Mouse (Mus musculus) limb, embryonic 15.5 days (tissue): ENCODE results near the gene Zfp747. TPM values are rescaled to one million over a fixed set of nuclear protein-coding genes. Genes with fewer than 3 reads are reported as not detected.
"Not testable (repeated sequence)": the region's sequence is repeated elsewhere in the genome, so short reads cannot be mapped to it uniquely, and the experiment has no call there.

ENCODE experiments used
- ATAC-seq: fragments of 200-750 bp; cut with Nextera tagmentation; 2 replicates; pipeline ENCODE4 v1.8.0; 2017; ENCODE audit warnings: low read depth, moderate TSS enrichment; ENCODE audit not compliant: insufficient number of reproducible peaks, low FRiP score, low TSS enrichment
- H3K27ac ChIP-seq: fragments of 300-500 bp; sonication (generic); 2 replicates; pipeline ENCODE4 v1.5.1; 2015; ENCODE audit warnings: moderate library complexity, mild to moderate bottlenecking, inconsistent platforms
- H3K27me3 ChIP-seq: fragments of 300-500 bp; sonication (generic); 2 replicates; pipeline ENCODE4 v1.6.1; 2015; ENCODE audit warnings: inconsistent platforms
- H3K36me3 ChIP-seq: fragments of 300-500 bp; sonication (generic); 2 replicates; pipeline ENCODE4 v1.6.1; 2015; ENCODE audit warnings: inconsistent platforms
- H3K4me1 ChIP-seq: fragments of 300-500 bp; sonication (generic); 2 replicates; pipeline ENCODE4 v1.6.1; 2015; ENCODE audit warnings: inconsistent platforms
- H3K4me2 ChIP-seq: fragments of 300-500 bp; sonication (generic); 2 replicates; pipeline ENCODE4 v1.6.1; 2015; ENCODE audit warnings: mild to moderate bottlenecking, inconsistent platforms
- H3K4me3 ChIP-seq: fragments of 300-500 bp; sonication (generic); 2 replicates; pipeline ENCODE4 v1.5.1; 2015; ENCODE audit warnings: mild to moderate bottlenecking, inconsistent platforms
- H3K9ac ChIP-seq: fragments of 300-500 bp; sonication (generic); 2 replicates; pipeline ENCODE4 v1.6.1; 2015; ENCODE audit warnings: inconsistent platforms
- H3K9me3 ChIP-seq: fragments of 300-500 bp; sonication (generic); 2 replicates; pipeline ENCODE4 v1.6.1; 2016; ENCODE audit warnings: inconsistent platforms
- WGBS: fragments of 180-500 bp; shearing (Covaris S2); methylation state at CpG from one replicate; pipeline ENCODE4 v1.1.7; 2015; 5-methylcytosine and 5-hydroxymethylcytosine counted together
- polyA plus RNA-seq: library from polyadenylated mRNA; unstranded; fragments of >200 nt; fragmentation: Nextera tagmentation; extraction: Ambion mirVana; gene quantifications from 2 replicates; pipeline ENCODE4 v1.2.1, GENCODE M21; 2015

Gene Zfp747
- polyA plus RNA-seq, 1 experiment from 2014 or later, result 10.1 TPM

DNA sequence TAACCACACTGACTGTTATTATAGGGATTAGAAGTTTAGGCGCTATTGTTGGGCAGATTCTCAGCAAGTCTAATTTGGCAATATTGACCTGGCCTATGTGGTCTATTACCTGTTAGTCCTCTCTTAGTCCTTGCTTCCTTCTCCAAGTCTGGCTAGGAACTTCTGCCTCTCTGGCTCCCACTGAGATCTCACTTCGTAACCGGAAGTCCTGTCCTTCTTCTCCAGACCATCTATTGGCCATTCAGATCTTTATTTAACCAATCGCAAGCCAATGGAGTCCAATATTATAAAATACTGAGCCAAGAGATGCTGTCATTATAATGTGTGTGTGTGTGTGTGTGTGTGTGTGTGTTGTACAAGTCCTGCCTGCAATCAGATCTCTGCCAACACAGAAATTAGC is 11.7 kb downstream of the Zfp747 start:
- Histone ChIP-seq H3K9ac (no peak overlapping the region), H3K27ac (no peak overlapping the region), H3K4me1 (peaks cover 7% of the 10 kb centered on the region), H3K36me3 (no peaks in the 10 kb centered on the region), H3K4me2 (peak overlapping the region; percentile 69), H3K4me3 (peak overlapping the region; percentile 35; the same call in 1 of the 2 replicates), H3K27me3 (peaks cover 30% of the 10 kb centered on the region; the same call in 1 of the 2 replicates), H3K9me3 (no peaks in the 10 kb centered on the region)
- WGBS, result 57% methylated on average over 4 of the region's 4 CpGs
- no peak for ATAC-seq

DNA sequence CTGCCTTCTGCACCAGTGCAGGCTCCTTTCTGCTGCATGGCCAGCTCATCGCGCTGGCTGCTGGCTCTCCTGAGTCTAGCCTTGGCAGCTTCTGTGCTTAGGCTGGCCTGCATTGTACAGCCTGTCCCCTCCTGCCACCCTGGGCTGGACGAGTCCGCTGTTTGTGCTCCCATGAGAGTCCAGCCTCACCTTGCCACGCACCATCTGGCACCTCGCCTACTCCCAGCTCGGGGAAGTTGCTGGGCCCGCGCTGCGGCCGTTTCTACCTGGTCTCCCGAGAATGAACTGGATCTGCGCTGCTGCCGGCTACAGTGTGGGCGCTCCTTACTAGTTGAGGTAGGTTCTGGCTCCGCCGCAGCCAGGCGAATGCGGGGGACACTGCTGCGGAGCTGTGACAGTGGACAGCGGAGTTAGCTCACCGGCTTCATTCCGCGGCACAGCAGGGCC is 12.4 kb downstream of the Zfp747 start:
- WGBS, result 3% methylated on average over 24 of the region's 24 CpGs
- Histone ChIP-seq H3K36me3 (no peaks in the 10 kb centered on the region), H3K27me3 (peaks cover 30% of the 10 kb centered on the region; the same call in 1 of the 2 replicates), H3K27ac (no peak overlapping the region), H3K9me3 (no peaks in the 10 kb centered on the region), H3K4me2 (peak overlapping the region; percentile 69), H3K9ac (peak overlapping the region; percentile 39), H3K4me3 (peak overlapping the region; percentile 35), H3K4me1 (peaks cover 7% of the 10 kb centered on the region)
- ATAC-seq, result no peak

DNA sequence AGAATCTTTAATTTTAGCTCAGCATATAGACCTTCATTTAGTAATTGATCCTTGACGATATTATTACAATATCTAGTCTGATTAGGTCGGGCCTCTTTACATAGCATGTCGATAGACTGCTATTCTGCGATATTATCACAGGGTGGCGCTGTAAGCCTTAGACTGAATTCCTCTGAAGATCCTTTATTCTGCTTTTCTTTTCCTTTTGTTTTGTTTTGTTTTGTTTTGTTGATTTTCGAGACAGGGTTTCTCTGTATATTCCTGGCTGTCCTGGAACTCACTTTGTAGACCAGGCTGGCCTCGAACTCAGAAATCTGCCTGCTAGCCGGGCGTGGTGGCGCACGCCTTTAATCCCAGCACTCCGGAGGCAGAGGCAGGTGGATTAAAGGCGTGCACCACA is 13.4 kb downstream of the Zfp747 start:
- H3K36me3 ChIP-seq, H3K27ac ChIP-seq, H3K9me3 ChIP-seq, ATAC-seq, H3K4me1 ChIP-seq, H3K4me2 ChIP-seq, H3K9ac ChIP-seq: not testable (repeated sequence)
- 18% methylated on average over 13 of the region's 13 CpGs for WGBS
- peaks cover 30% of the 10 kb centered on the region; the same call in 1 of the 2 replicates for H3K27me3 ChIP-seq
- peak overlapping the region; percentile 17; the same call in 1 of the 2 replicates for H3K4me3 ChIP-seq

DNA sequence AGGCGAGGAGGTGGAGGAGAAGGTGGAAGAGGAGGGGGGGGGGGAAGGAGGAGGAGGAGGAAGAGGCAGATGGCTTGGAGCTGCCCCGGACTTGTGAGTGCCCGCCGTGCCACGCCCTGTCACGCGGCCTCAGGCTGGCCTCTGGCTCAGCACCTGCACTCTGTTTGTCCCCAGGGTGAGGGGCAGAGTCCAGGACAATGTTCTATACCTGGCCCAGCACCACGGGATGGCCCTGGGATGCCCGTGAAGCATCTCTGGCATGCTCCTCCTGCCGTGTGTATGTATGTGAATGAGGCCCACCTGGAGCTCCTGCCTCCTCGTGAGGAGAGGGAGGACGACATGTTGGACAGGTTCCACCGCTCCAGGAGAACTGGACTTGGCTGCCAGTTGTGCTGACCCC is 14.4 kb downstream of the Zfp747 start:
- Histone ChIP-seq H3K4me2 (no peak overlapping the region), H3K36me3 (no peaks in the 10 kb centered on the region), H3K4me3 (no peak overlapping the region), H3K9me3 (no peaks in the 10 kb centered on the region), H3K4me1 (peaks cover 7% of the 10 kb centered on the region), H3K27me3 (peaks cover 30% of the 10 kb centered on the region; the same call in 1 of the 2 replicates), H3K27ac (no peak overlapping the region), H3K9ac (no peak overlapping the region)
- ATAC-seq, result no peak
- WGBS, result 36% methylated on average over 9 of the region's 13 CpGs

DNA sequence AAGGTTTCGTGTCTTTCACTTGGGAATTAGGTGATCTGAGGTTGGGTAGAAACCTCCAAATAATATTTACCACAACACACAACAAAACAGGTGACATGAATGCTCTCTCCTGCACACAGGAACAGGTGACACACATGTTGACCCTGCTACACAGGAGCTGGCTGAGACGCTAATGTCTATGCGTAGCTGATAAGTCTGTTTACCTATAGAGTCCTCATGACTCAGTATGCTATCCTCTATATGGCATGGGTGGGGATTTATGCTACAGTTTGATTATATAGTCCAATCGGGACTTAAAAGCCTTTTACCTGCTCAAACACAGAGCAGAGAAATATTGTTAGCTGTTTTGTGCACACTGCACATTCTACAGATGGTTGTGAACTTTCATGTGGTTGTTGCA is 15.6 kb downstream of the Zfp747 start:
- Histone ChIP-seq H3K27me3 (peaks cover 29% of the 10 kb centered on the region; the same call in 1 of the 2 replicates), H3K4me3 (no peak overlapping the region), H3K4me2 (no peak overlapping the region), H3K9me3 (no peaks in the 10 kb centered on the region), H3K9ac (no peak overlapping the region), H3K27ac (no peak overlapping the region), H3K4me1 (peaks cover 7% of the 10 kb centered on the region), H3K36me3 (no peaks in the 10 kb centered on the region)
- no peak for ATAC-seq
- WGBS, result 78% methylated on average over 4 of the region's 4 CpGs

DNA sequence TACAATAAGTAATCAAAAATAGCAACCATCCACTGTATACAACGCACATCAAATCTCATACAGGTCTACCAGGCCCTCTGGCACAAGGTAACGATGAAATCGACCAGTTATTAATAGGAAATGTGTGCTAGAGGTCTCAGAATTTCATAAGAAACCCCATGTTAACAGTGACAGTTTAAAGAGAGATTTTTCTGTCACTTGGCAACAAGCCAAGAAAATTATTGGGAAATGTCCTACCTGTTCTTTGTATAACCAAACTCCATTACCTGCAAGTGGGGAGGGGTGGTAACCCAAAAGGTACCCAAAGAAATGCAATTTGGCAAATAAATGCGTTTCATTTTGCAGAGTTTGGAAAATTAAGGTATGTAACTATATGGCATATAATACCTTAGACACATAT is 17.4 kb downstream of the Zfp747 start:
- no peaks in the 10 kb centered on the region for H3K36me3 ChIP-seq
- ATAC-seq, result no peak
- 63% methylated on average over 4 of the region's 4 CpGs for WGBS
- H3K9ac ChIP-seq, result no peak overlapping the region
- no peaks in the 10 kb centered on the region for H3K9me3 ChIP-seq
- peaks cover 2% of the 10 kb centered on the region for H3K4me1 ChIP-seq
- peaks cover 22% of the 10 kb centered on the region; the same call in 1 of the 2 replicates for H3K27me3 ChIP-seq
- H3K27ac ChIP-seq, result no peak overlapping the region
- no peak overlapping the region for H3K4me3 ChIP-seq
- no peak overlapping the region for H3K4me2 ChIP-seq

DNA sequence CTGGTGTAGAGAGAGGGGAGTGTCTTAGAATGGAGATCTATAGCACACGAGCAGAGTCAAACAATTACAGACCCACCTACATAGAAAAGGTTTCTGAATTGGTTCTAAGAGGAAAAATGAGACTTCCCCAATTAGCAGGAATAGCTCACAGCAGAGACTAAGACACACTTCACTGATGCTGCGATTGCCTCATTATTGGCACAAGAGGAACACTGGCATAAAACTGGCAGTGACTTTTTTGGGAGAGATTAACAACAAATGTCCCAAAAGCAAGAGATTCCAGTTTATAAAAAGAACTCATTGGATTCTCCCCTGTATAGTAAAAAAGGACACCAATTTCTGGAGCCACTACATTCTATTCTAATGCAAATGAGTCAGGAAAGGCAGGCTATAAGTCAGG is 18.0 kb downstream of the Zfp747 start:
- no peak overlapping the region for H3K4me3 ChIP-seq
- H3K36me3 ChIP-seq, result no peaks in the 10 kb centered on the region
- no peaks in the 10 kb centered on the region for H3K9me3 ChIP-seq
- H3K4me1 ChIP-seq, result no peaks in the 10 kb centered on the region
- H3K27me3 ChIP-seq, result peaks cover 20% of the 10 kb centered on the region; the same call in 1 of the 2 replicates
- no peak overlapping the region for H3K9ac ChIP-seq
- WGBS, result 55% methylated on average over 2 of the region's 2 CpGs
- ATAC-seq, result no peak
- H3K27ac ChIP-seq, result no peak overlapping the region
- no peak overlapping the region for H3K4me2 ChIP-seq

DNA sequence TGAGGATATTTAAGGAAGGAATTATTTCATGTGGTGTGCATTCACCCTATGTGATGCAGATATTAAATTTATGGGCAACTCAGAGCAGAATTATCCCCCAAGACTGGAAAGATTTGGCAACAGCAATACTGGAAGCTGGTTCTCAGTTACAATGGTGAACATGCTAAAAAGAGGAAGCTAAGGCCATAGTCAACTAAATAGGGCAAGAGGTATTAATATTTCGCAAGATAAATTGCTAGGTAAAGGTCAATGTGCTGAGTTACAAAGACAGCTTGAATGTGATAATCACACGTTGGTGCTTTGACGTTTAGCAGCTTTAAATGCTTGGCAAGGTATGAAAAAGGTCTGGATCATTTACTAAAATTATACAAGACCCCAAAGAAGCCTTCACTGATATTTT is 20.1 kb downstream of the Zfp747 start:
- H3K36me3 ChIP-seq, result no peaks in the 10 kb centered on the region
- ATAC-seq, result no peak
- no peaks in the 10 kb centered on the region for H3K4me1 ChIP-seq
- H3K4me2 ChIP-seq, result no peak overlapping the region
- 67% methylated on average over 3 of the region's 3 CpGs for WGBS
- no peaks in the 10 kb centered on the region for H3K9me3 ChIP-seq
- no peak overlapping the region for H3K27ac ChIP-seq
- no peak overlapping the region for H3K9ac ChIP-seq
- H3K27me3 ChIP-seq, result peaks cover 13% of the 10 kb centered on the region; the same call in 1 of the 2 replicates
- H3K4me3 ChIP-seq, result no peak overlapping the region

DNA sequence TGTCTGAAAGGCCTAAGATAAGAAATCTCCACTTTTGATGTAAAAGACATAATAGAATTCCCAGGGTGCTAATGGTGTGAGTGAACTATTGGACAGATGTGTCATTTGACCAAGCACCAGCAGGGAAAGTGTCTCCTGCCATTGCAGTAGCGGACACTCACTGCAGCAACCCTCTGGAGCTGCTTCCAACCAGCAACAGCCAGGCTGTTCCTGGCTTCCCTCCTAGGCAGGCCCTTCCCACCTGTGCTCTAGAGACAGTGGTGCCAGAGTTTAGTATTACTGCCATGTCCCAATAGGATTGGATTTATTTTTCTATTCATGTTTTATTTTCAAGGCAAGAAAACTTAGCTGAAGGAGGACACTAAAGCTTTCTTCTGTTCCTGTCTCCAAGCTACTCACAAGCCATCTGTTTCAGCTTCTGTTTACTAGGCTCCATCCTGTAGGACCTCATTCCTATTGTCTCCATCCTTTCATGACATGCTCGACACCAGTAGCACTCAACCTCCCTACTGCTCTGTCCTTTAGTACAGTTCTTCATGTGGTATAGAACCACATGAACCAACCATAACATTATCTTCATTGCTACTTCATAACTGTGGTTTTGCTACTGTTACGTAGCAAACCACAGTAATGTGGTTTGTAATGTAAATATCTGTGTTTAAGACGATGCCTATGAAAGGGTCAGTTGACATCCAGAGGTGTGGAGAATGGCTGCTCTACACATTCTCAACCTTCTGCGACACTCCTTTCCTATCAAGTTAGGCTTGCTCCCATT is 24.4 kb downstream of the Zfp747 start:
- no peak overlapping the region for H3K4me2 ChIP-seq
- no peaks in the 10 kb centered on the region for H3K36me3 ChIP-seq
- H3K27ac ChIP-seq, result no peak overlapping the region
- H3K9ac ChIP-seq, result no peak overlapping the region
- peaks cover 3% of the 10 kb centered on the region for H3K4me1 ChIP-seq
- no peaks in the 10 kb centered on the region for H3K9me3 ChIP-seq
- no peaks in the 10 kb centered on the region for H3K27me3 ChIP-seq
- no peak for ATAC-seq
- H3K4me3 ChIP-seq, result no peak overlapping the region
- WGBS, result 79% methylated on average over 5 of the region's 5 CpGs

DNA sequence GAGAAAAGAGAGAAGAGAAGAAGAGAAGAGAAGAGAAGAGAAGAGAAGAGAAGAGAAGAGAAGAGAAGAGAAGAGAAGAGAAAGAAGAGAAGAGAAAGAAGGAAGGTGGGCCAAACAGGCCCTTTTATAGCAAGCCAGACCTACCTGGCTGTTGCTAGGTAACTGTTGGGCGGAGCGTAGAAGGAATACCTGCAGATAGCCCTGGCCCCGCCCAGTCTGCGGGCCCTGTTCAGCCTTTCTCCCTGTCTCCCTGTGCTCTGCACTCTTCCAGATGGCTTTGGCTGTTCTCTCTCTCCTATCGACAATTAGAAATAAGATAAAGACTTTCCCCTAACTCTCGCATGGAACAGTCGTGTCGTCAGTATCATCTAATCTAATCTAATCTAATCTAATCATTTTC is 29.2 kb downstream of the Zfp747 start:
- ATAC-seq, result no peak
- no peak overlapping the region for H3K27ac ChIP-seq
- peaks cover 20% of the 10 kb centered on the region for H3K36me3 ChIP-seq
- peaks cover 25% of the 10 kb centered on the region for H3K4me1 ChIP-seq
- no peaks in the 10 kb centered on the region for H3K9me3 ChIP-seq
- no peak overlapping the region for H3K9ac ChIP-seq
- H3K4me3 ChIP-seq, result peak overlapping the region; percentile 92
- peak overlapping the region; percentile 65 for H3K4me2 ChIP-seq
- WGBS, result 15% methylated on average over 8 of the region's 8 CpGs
- H3K27me3 ChIP-seq, result no peaks in the 10 kb centered on the region

DNA sequence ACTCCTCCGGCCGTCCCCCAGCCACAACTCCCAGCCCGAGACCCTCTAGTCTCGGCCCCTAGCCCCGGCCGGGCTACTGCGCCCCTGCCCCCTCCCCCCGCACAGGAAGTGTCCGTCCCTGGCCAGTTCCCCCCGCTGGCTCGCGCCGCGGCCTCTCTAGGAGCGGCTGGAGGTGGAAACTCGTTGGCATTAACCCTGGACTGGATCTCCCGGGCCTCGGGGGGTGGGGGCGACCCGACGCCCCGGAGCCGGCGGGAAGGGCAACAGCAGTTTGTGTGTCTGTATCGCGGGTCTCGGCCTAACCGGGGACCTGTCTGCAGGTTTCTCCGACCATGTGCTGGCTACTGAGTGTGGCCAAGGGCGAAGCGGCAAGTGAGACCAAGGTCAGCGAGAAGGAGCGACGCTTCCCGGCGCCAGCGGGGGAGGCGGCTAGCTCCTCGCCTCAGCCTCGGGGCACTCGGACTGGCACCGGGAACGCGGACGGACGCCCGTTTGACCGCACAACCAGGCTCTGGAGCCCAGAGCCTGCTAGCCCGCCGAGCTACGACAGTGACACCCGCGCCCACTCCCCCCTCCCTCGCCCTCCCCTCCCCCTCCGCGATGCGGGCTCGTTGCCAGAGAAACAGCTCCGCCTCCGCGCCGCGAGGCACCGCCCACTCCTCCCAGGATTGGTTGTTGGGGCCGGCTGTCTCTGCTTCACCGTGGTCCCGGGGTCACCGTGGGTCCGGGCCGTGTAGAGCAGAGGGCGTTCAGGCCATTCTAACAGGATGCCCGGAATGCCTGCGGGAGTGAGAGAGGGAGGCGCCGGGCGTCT is 30.1 kb downstream of the Zfp747 start, which contains the start of gene Zfp768:
TSS of gene Zfp768 (minus strand) at position 78 of the 814 bp plus-strand sequence.
- Histone ChIP-seq H3K9ac (peak within 1 kb of the TSS; percentile 90), H3K27ac (peak within 1 kb of the TSS; percentile 96), H3K4me1 (peaks cover 25% of the 10 kb centered on the region), H3K9me3 (no peaks in the 10 kb centered on the region), H3K4me3 (peak within 1 kb of the TSS; percentile 92), H3K27me3 (no peaks in the 10 kb centered on the region), H3K4me2 (peak within 1 kb of the TSS; percentile 65), H3K36me3 (peaks cover 26% of the 10 kb centered on the region)
- under 1% methylated on average over 76 of the region's 76 CpGs for WGBS
- ATAC-seq, result peak; percentile 88

DNA sequence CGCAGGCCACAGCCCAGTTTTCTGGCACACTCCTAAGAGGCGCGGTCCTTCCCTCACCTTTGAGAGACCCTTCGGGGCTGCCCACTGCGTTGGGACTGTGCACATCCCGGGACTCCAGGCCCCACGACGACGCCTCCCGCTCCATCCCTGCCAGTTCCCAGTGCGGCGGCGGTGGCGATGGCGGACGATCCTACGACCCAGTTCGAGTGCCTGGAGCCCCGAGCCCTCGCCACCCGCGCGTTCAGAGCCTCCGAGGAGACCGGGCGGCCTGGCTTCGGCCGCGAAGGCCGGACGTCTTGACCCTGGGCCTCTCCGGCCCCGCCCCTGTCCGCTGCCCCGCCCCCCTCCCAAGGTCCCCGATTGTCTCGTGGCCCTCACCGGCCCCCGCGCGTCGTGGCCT is 30.8 kb downstream of the Zfp747 start:
- Histone ChIP-seq H3K9ac (peak overlapping the region; percentile 90), H3K4me1 (peaks cover 25% of the 10 kb centered on the region), H3K36me3 (peaks cover 26% of the 10 kb centered on the region), H3K27ac (peak overlapping the region; percentile 96), H3K27me3 (no peaks in the 10 kb centered on the region), H3K4me3 (peak overlapping the region; percentile 92), H3K9me3 (no peaks in the 10 kb centered on the region), H3K4me2 (peak overlapping the region; percentile 65)
- under 1% methylated on average over 39 of the region's 42 CpGs for WGBS
- peak; percentile 31 for ATAC-seq
